14 mouse cellular contexts compared by ENCODE assay signal in the genomic region with DNA sequence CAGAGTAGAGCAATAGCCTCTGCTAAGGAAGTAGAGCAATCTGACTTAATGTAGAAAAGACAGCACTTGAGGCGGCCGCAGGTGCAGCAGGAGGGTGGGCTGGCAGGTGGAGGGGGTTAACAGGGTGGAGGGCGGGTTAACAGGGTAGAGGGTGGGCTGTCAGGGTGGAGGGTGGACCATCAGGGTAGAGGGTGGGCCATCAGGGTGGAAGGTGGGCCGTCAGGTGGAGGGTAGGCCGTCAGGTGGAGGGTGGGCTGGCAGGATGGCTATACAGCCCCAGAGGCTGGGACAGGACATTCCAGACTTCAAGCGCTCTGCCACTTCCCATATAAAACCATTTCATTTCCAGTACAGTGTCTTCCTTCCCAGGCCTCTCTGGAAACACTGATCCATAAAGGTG. TPM values are rescaled to one million over a fixed set of nuclear protein-coding genes. Genes with fewer than 3 reads are reported as not detected.
DNase-seq lines count a peak whose midpoint lies in the region; ATAC-seq and TF ChIP-seq lines count a peak whose summit lies in the region.
"Had no signal": no experiment of that assay in that cellular context is flagged by ENCODE, and none has a peak within 500 bp of the region (broad histone marks: within the 10 kb centered on the region; RNA-seq: fewer than 3 reads in every experiment).

No protein-coding gene starts in this region.

- no peak overlapping the region for H3K4me3 ChIP-seq in forebrain, postnatal 0 days (ENCODE audit: low read depth, low read length)
- no peak overlapping the region for H3K4me3 ChIP-seq in forebrain, embryonic 11.5 days (ENCODE audit: low read depth, low read length)
- H3K4me3 ChIP-seq in midbrain, embryonic 12.5 days = no peak overlapping the region
- no peak overlapping the region for H3K4me3 ChIP-seq in midbrain, embryonic 11.5 days (ENCODE audit: low read depth, low read length)
- H3K4me3 ChIP-seq in hindbrain, embryonic 16.5 days (ENCODE audit: low read length) = no peak overlapping the region
- H3K4me3 ChIP-seq in neural tube, embryonic 13.5 days = no peak overlapping the region
- H3K4me3 ChIP-seq: embryonic facial prominence, embryonic 10.5 days; heart, embryonic 15.5 days; intestine, embryonic 15.5 days; limb, embryonic 13.5 days; liver, embryonic 12.5 days had no signal

- no peak for TF ChIP-seq CTCF in forebrain, postnatal 0 days (IDR thresholded peaks at IDR 0.05; ENCODE audit: low read depth)

- H3K9ac ChIP-seq in forebrain, postnatal 0 days = no peak overlapping the region
- no peak overlapping the region for H3K9ac ChIP-seq in forebrain, embryonic 11.5 days (ENCODE audit: low read length)
- H3K9ac ChIP-seq in midbrain, embryonic 12.5 days (replicated peaks) = 0 out of 2 replicates have a peak overlapping the region, but pooled peaks have one; percentile 41
- H3K9ac ChIP-seq in midbrain, embryonic 11.5 days (ENCODE audit: low read length) = no peak overlapping the region
- peak overlapping the region; percentile 47; the same call in 1 of the 2 replicates for H3K9ac ChIP-seq in hindbrain, embryonic 16.5 days (ENCODE audit: low read depth, low read length)
- peak overlapping the region; percentile 43; the same call in 1 of the 2 replicates for H3K9ac ChIP-seq in neural tube, embryonic 13.5 days
- H3K9ac ChIP-seq: heart, embryonic 15.5 days; intestine, embryonic 15.5 days; limb, embryonic 13.5 days; liver, embryonic 12.5 days had no signal

- peaks cover 7% of the 10 kb centered on the region; the same call in 1 of the 2 replicates for H3K36me3 ChIP-seq in forebrain, postnatal 0 days (ENCODE audit: insufficient read depth)
- H3K36me3 ChIP-seq in forebrain, embryonic 11.5 days (ENCODE audit: control insufficient read depth, insufficient read depth, low read length) = no peaks in the 10 kb centered on the region
- H3K36me3 ChIP-seq in midbrain, embryonic 12.5 days = no peaks in the 10 kb centered on the region; the same call in 1 of the 2 replicates
- H3K36me3 ChIP-seq in midbrain, embryonic 11.5 days (ENCODE audit: control insufficient read depth, insufficient read depth, low read length) = no peaks in the 10 kb centered on the region
- no peaks in the 10 kb centered on the region for H3K36me3 ChIP-seq in hindbrain, embryonic 16.5 days (ENCODE audit: control insufficient read depth, insufficient read depth, low read length)
- peaks cover 13% of the 10 kb centered on the region; the same call in 1 of the 2 replicates for H3K36me3 ChIP-seq in neural tube, embryonic 13.5 days
- H3K36me3 ChIP-seq: heart, embryonic 15.5 days; intestine, embryonic 15.5 days; limb, embryonic 13.5 days; liver, embryonic 12.5 days had no signal

- no peak for DNase-seq in forebrain, postnatal 0 days
- no peak for DNase-seq in forebrain, embryonic 11.5 days (ENCODE audit: low spot score)
- no peak for DNase-seq in midbrain, embryonic 11.5 days (ENCODE audit: low spot score, missing footprints)
- DNase-seq in frontal cortex, postnatal 14 days (ENCODE audit: low spot score in 2 of 2) = no peak
- DNase-seq: spleen, adult 18-20 months had no signal

- no peaks in the 10 kb centered on the region for H3K9me3 ChIP-seq in forebrain, postnatal 0 days (ENCODE audit: low read length)
- no peaks in the 10 kb centered on the region for H3K9me3 ChIP-seq in forebrain, embryonic 11.5 days (ENCODE audit: control insufficient read depth, low read length)
- H3K9me3 ChIP-seq in midbrain, embryonic 12.5 days = no peaks in the 10 kb centered on the region
- H3K9me3 ChIP-seq in midbrain, embryonic 11.5 days (ENCODE audit: control insufficient read depth, low read length) = no peaks in the 10 kb centered on the region
- no peaks in the 10 kb centered on the region for H3K9me3 ChIP-seq in hindbrain, embryonic 16.5 days (ENCODE audit: control insufficient read depth, low read length)
- H3K9me3 ChIP-seq in neural tube, embryonic 13.5 days = no peaks in the 10 kb centered on the region
- H3K9me3 ChIP-seq: embryonic facial prominence, embryonic 10.5 days; heart, embryonic 15.5 days; intestine, embryonic 15.5 days; limb, embryonic 13.5 days; liver, embryonic 12.5 days had no signal

- ATAC-seq in forebrain, postnatal 0 days = no peak
- no peak for ATAC-seq in forebrain, embryonic 11.5 days (replicated peaks; ENCODE audit: low FRiP score)
- ATAC-seq in midbrain, embryonic 12.5 days (ENCODE audit: low FRiP score, low read depth) = no peak
- ATAC-seq in midbrain, embryonic 11.5 days (ENCODE audit: low FRiP score) = no peak
- ATAC-seq in hindbrain, embryonic 16.5 days = 0 out of 2 replicates have a peak, but pooled peaks have one; percentile 60
- ATAC-seq in neural tube, embryonic 13.5 days (ENCODE audit: low read depth) = no peak; the same call in 1 of the 2 replicates
- no peak for ATAC-seq in megakaryocyte-erythroid progenitor cell, adult 5-6 weeks (replicated peaks; ENCODE audit: low FRiP score, low TSS enrichment, poor library complexity, severe bottlenecking)
- ATAC-seq: intestine, embryonic 15.5 days; liver, embryonic 12.5 days had no signal

- H3K4me2 ChIP-seq in forebrain, postnatal 0 days (ENCODE audit: low read depth) = no peak overlapping the region
- no peak overlapping the region for H3K4me2 ChIP-seq in forebrain, embryonic 11.5 days (ENCODE audit: low read depth, low read length, severe bottlenecking)
- no peak overlapping the region for H3K4me2 ChIP-seq in midbrain, embryonic 12.5 days (replicated peaks)
- no peak overlapping the region for H3K4me2 ChIP-seq in midbrain, embryonic 11.5 days
- H3K4me2 ChIP-seq in hindbrain, embryonic 16.5 days (ENCODE audit: low read length) = no peak overlapping the region
- no peak overlapping the region for H3K4me2 ChIP-seq in neural tube, embryonic 13.5 days
- H3K4me2 ChIP-seq: heart, embryonic 15.5 days; intestine, embryonic 15.5 days; limb, embryonic 13.5 days; liver, embryonic 12.5 days had no signal

- H3K4me1 ChIP-seq in forebrain, postnatal 0 days (ENCODE audit: insufficient read depth) = peaks cover 8% of the 10 kb centered on the region; the same call in 1 of the 2 replicates
- H3K4me1 ChIP-seq in forebrain, embryonic 11.5 days (replicated peaks; ENCODE audit: control insufficient read depth, insufficient read depth, low read length) = peaks cover 13% of the 10 kb centered on the region
- H3K4me1 ChIP-seq in midbrain, embryonic 12.5 days = peaks cover 26% of the 10 kb centered on the region
- H3K4me1 ChIP-seq in midbrain, embryonic 11.5 days (ENCODE audit: control insufficient read depth, insufficient read depth, low read length) = peaks cover 12% of the 10 kb centered on the region
- peaks cover 30% of the 10 kb centered on the region for H3K4me1 ChIP-seq in hindbrain, embryonic 16.5 days (ENCODE audit: control insufficient read depth, insufficient read depth, low read depth, low read length)
- peaks cover 31% of the 10 kb centered on the region for H3K4me1 ChIP-seq in neural tube, embryonic 13.5 days (replicated peaks)
- H3K4me1 ChIP-seq: heart, embryonic 15.5 days; intestine, embryonic 15.5 days; limb, embryonic 13.5 days had no signal

- 0 out of 2 replicates have a peak overlapping the region, but pooled peaks have one; percentile 40 for H3K27ac ChIP-seq in forebrain, postnatal 0 days (ENCODE audit: low read depth, low read length)
- H3K27ac ChIP-seq in forebrain, embryonic 11.5 days (ENCODE audit: low read depth, low read length) = no peak overlapping the region
- no peak overlapping the region for H3K27ac ChIP-seq in midbrain, embryonic 12.5 days (replicated peaks)
- H3K27ac ChIP-seq in midbrain, embryonic 11.5 days (ENCODE audit: low read depth, low read length) = no peak overlapping the region
- H3K27ac ChIP-seq in hindbrain, embryonic 16.5 days (ENCODE audit: low read depth, low read length) = peak overlapping the region; percentile 72
- no peak overlapping the region for H3K27ac ChIP-seq in neural tube, embryonic 13.5 days (replicated peaks)
- H3K27ac ChIP-seq: embryonic facial prominence, embryonic 10.5 days; heart, embryonic 15.5 days; intestine, embryonic 15.5 days; limb, embryonic 13.5 days; liver, embryonic 12.5 days had no signal

- H3K27me3 ChIP-seq in forebrain, postnatal 0 days (ENCODE audit: insufficient read depth, low read length) = no peaks in the 10 kb centered on the region
- H3K27me3 ChIP-seq in forebrain, embryonic 11.5 days (ENCODE audit: control insufficient read depth, insufficient read depth, low read length) = no peaks in the 10 kb centered on the region
- H3K27me3 ChIP-seq in midbrain, embryonic 12.5 days = peaks cover 3% of the 10 kb centered on the region; the same call in 1 of the 2 replicates
- H3K27me3 ChIP-seq in midbrain, embryonic 11.5 days (ENCODE audit: control insufficient read depth, insufficient read depth, low read length) = no peaks in the 10 kb centered on the region
- no peaks in the 10 kb centered on the region for H3K27me3 ChIP-seq in hindbrain, embryonic 16.5 days (replicated peaks; ENCODE audit: control insufficient read depth, insufficient read depth, low read length)
- peaks cover 4% of the 10 kb centered on the region for H3K27me3 ChIP-seq in neural tube, embryonic 13.5 days
- H3K27me3 ChIP-seq: heart, embryonic 15.5 days; intestine, embryonic 15.5 days; limb, embryonic 13.5 days; liver, embryonic 12.5 days had no signal

- WGBS in forebrain, postnatal 0 days = 74% methylated on average over 6 of the region's 6 CpGs
- 86% methylated on average over 6 of the region's 6 CpGs for WGBS in forebrain, embryonic 11.5 days
- 82% methylated on average over 6 of the region's 6 CpGs for WGBS in midbrain, embryonic 12.5 days
- WGBS in midbrain, embryonic 11.5 days = 87% methylated on average over 6 of the region's 6 CpGs
- WGBS in hindbrain, embryonic 16.5 days = 70% methylated on average over 6 of the region's 6 CpGs
- 50% methylated on average over 6 of the region's 6 CpGs for WGBS in neural tube, embryonic 13.5 days

RNA-seq across cellular contexts. Expression of a gene that starts 37.7 kb away (rescaled TPM):
- 85.5 and 85.6 TPM in 2 replicates for total RNA-seq in forebrain, postnatal 0 days (2014; rRNA removed)
- 64.3 and 69.6 TPM in 2 replicates for polyA plus RNA-seq in forebrain, postnatal 0 days (2015; fragmentation: Nextera tagmentation; extraction: Ambion mirVana)
- 48.0 and 49.2 TPM in 2 replicates for polyA plus RNA-seq in forebrain, embryonic 11.5 days (2014; fragmentation: Nextera tagmentation; extraction: Ambion mirVana)
- 59.4 and 60.2 TPM in 2 replicates for polyA plus RNA-seq in midbrain, embryonic 12.5 days (2016; fragmentation: Nextera tagmentation; extraction: Ambion mirVana)
- 51.6 and 56.0 TPM in 2 replicates for polyA plus RNA-seq in midbrain, embryonic 11.5 days (2014; fragmentation: Nextera tagmentation; extraction: Ambion mirVana)
- polyA plus RNA-seq in hindbrain, embryonic 16.5 days (2015; fragmentation: Nextera tagmentation; extraction: Ambion mirVana) = 78.3 and 81.4 TPM in 2 replicates
- polyA plus RNA-seq in neural tube, embryonic 13.5 days (2015; fragmentation: Nextera tagmentation; extraction: Ambion mirVana) = 67.9 and 68.2 TPM in 2 replicates
- 3.3 and 3.5 TPM in 2 replicates for total RNA-seq in megakaryocyte-erythroid progenitor cell, adult 5-6 weeks (2014; fragmentation: Nextera tagmentation)
- total RNA-seq in megakaryocyte-erythroid progenitor cell, adult 5-6 weeks (2017) = 3.0 and 3.1 TPM in 2 replicates

Comparison
In these comparisons a context has a peak if more than half of its experiments do, and no peak if none do; other contexts are left out.
1. H3K27ac ChIP-seq: peak in forebrain, postnatal 0 days (single experiment) and hindbrain, embryonic 16.5 days (single experiment); none in forebrain, embryonic 11.5 days (single experiment), midbrain, embryonic 12.5 days (single experiment), midbrain, embryonic 11.5 days (single experiment) and neural tube, embryonic 13.5 days (single experiment).
2. H3K9ac ChIP-seq: peak in midbrain, embryonic 12.5 days (single experiment), hindbrain, embryonic 16.5 days (single experiment) and neural tube, embryonic 13.5 days (single experiment); none in forebrain, postnatal 0 days (single experiment), forebrain, embryonic 11.5 days (single experiment) and midbrain, embryonic 11.5 days (single experiment).